Mouse (Mus musculus) activated CD4-positive, CD25-positive, alpha-beta regulatory T cell (primary cell): ENCODE results near the gene Gm21497. TPM values are rescaled to one million over a fixed set of nuclear protein-coding genes. Genes with fewer than 3 reads are reported as not detected.

Experiments
- polyA plus RNA-seq, 2 experiments: library from polyadenylated mRNA; unstranded; fragments of 100-300 nt; shearing (Covaris generic); gene quantifications; one replicate each; pipeline ENCODE4 v1.2.1; 2017

The Gm21497 gene
- not detected for polyA plus RNA-seq

GRCm38 (mm10) chrY:61646446-61646845 is at the start of gene Gm21497:
Gene Gm21497 (plus strand): TSS chrY:61646746.

